Mouse (Mus musculus): ENCODE measurements at regions not wholly inside any gene's neighbourhood (a gene's known extent, or its start where the extent isn't known, plus 50 kb on each side); places are given as distances from the start of the nearest gene placed in this dataset.

DNA sequence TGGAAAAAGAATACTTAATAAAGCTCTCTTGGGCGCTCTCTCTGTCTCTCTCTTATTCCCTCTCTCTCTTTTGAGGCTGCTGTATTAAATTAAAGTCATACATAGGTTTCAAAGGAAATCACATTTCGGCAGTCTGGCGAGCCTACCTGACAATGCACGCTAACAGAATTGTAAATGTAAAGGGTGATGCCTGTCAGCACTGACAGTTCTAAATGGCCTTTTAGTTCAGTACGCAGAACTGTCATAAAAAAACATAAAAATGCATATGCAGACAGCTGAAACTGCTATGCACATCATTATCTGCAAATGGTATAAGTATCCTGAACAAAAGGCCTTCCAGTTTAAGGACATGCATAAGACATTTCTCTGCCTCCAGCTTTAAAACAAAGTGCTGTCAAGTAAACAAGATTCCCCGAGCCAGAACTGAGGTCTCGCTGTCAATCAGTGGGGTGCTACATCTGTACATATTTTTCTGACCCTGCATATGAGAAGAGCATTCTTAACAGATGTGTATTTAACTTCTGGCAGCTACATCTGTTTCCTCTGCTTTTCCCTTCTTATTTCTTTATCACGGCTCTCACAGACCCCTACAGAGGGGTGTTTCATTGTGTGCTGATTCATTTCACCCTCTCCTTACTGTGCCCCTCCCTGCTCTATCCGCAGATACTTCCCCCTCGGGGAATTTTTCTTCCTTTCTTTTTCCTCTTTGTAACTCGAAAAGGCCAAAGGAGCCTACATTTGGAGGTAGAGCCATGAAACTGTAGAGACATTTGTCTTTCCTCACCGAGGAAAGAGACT is 574.5 kb downstream of the Ebf1 start:
- H3K4me1 ChIP-seq (ENCODE audit: control insufficient read depth, insufficient read depth, low read length), result no peaks in the 10 kb centered on the region
- WGBS, result 62% methylated on average over 12 of the region's 12 CpGs
- no peak overlapping the region for H3K9ac ChIP-seq (ENCODE audit: low read length)
- H3K27me3 ChIP-seq (replicated peaks; ENCODE audit: control insufficient read depth, insufficient read depth, low read length), result no peaks in the 10 kb centered on the region
- H3K36me3 ChIP-seq (ENCODE audit: control insufficient read depth, insufficient read depth, low read length), result no peaks in the 10 kb centered on the region
- H3K9me3 ChIP-seq (replicated peaks; ENCODE audit: control insufficient read depth, low read length), result no peaks in the 10 kb centered on the region
- DNase-seq (ENCODE audit: low spot score) (peak; percentile 59), ATAC-seq (peak; percentile 69)
- H3K4me3 ChIP-seq (ENCODE audit: low read depth, low read length), result no peak overlapping the region
- H3K27ac ChIP-seq (ENCODE audit: low read depth, low read length), result peak overlapping the region; percentile 29
- H3K4me2 ChIP-seq (ENCODE audit: low read length), result no peak overlapping the region

DNA sequence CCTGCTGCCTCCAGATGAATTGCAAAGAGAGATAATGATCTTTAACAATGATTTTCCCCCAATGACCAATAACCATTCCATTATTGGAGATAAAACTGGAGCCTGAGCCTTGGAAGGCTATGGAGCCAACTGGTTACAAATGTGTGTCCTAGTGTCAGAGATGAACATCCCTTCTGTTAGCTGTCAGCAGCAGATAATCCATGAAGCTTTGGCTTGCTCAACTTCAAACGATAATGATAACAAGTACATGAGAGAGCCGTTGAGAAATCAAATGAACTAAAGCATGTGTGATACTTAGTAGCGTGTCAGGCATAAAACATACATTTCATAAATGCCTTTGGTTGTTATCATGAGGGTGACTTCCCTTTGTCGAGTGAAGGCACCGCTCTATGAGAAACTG is 576.2 kb downstream of the Ebf1 start:
- Histone ChIP-seq H3K27me3 (replicated peaks; ENCODE audit: control insufficient read depth, insufficient read depth, low read length) (no peaks in the 10 kb centered on the region), H3K4me3 (ENCODE audit: low read depth, low read length) (no peak overlapping the region), H3K4me2 (ENCODE audit: low read length) (no peak overlapping the region), H3K27ac (ENCODE audit: low read depth, low read length) (no peak overlapping the region), H3K4me1 (ENCODE audit: control insufficient read depth, insufficient read depth, low read length) (no peaks in the 10 kb centered on the region), H3K9me3 (replicated peaks; ENCODE audit: control insufficient read depth, low read length) (no peaks in the 10 kb centered on the region), H3K9ac (ENCODE audit: low read length) (no peak overlapping the region), H3K36me3 (ENCODE audit: control insufficient read depth, insufficient read depth, low read length) (no peaks in the 10 kb centered on the region)
- DNase-seq (ENCODE audit: low spot score), result no peak
- ATAC-seq, result no peak
- WGBS, result 94% methylated on average over 5 of the region's 5 CpGs

DNA sequence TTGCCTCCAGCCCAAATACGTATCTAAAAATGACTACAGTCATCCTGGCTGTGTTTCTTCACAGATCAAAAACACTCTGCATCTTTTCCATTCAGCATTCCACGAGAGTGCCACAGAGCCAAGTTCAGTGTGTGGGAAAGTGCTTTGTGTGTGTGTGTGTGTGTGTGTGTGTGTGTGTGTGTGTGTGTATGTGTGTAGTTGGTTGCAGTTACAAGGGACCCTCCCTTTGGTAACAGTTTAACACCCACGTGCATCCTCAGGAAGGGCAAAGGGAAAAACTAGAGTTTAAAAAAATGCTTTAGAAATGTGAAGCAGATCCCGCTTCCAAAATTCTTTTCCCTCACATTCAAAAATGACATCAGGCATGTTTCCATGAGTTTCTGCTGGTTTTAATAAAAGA is 582.4 kb downstream of the Ebf1 start:
- no peak overlapping the region for H3K9ac ChIP-seq (ENCODE audit: low read length)
- H3K27me3 ChIP-seq (replicated peaks; ENCODE audit: control insufficient read depth, insufficient read depth, low read length), result no peaks in the 10 kb centered on the region
- DNase-seq (ENCODE audit: low spot score), result no peak
- no peak for ATAC-seq
- no peak overlapping the region for H3K4me2 ChIP-seq (ENCODE audit: low read length)
- H3K9me3 ChIP-seq (replicated peaks; ENCODE audit: control insufficient read depth, low read length), result no peaks in the 10 kb centered on the region
- no peak overlapping the region for H3K4me3 ChIP-seq (ENCODE audit: low read depth, low read length)
- H3K4me1 ChIP-seq (ENCODE audit: control insufficient read depth, insufficient read depth, low read length), result no peaks in the 10 kb centered on the region
- no peak overlapping the region for H3K27ac ChIP-seq (ENCODE audit: low read depth, low read length)
- WGBS, result 73% methylated on average over 4 of the region's 4 CpGs
- no peaks in the 10 kb centered on the region for H3K36me3 ChIP-seq (ENCODE audit: control insufficient read depth, insufficient read depth, low read length)

DNA sequence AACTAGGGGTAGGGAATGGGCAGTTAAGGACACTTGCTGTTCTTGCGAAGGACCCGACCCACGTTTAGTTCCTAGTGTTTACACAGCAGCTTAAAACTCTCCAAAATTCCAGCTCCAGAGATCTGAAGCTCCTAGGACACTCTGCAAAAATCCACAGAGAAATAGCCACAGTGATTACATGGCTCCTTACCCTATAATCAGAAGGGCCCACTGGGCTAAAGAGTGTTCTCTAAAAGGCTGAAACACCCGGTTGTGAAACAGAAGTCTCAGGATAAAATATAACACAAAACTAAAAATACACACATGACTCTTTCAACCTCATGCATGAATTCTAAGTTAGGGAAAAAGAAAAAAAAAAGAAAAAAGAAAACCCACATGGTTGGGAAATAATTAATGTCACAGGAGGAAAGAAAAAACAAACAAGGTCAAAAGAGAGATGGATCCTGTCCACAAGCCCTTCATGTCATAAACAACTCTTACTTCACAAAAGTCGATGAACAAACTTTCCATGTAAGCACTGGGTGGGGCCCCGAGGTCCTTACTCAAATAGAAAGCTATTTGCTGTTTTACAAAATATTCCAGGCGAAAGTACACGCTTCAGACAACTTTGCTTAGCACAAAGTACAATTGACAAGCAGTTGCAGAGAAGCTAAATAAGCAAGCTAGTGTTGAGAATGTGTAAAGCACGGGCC is 583.7 kb downstream of the Ebf1 start:
- WGBS, result 87% methylated on average over 9 of the region's 9 CpGs
- Histone ChIP-seq H3K4me2 (ENCODE audit: low read length) (no peak overlapping the region), H3K9ac (ENCODE audit: low read length) (no peak overlapping the region), H3K4me3 (ENCODE audit: low read depth, low read length) (no peak overlapping the region), H3K9me3 (replicated peaks; ENCODE audit: control insufficient read depth, low read length) (no peaks in the 10 kb centered on the region), H3K27me3 (replicated peaks; ENCODE audit: control insufficient read depth, insufficient read depth, low read length) (no peaks in the 10 kb centered on the region), H3K4me1 (ENCODE audit: control insufficient read depth, insufficient read depth, low read length) (no peaks in the 10 kb centered on the region), H3K27ac (ENCODE audit: low read depth, low read length) (no peak overlapping the region), H3K36me3 (ENCODE audit: control insufficient read depth, insufficient read depth, low read length) (no peaks in the 10 kb centered on the region)
- no peak for DNase-seq (ENCODE audit: low spot score)
- ATAC-seq, result no peak

DNA sequence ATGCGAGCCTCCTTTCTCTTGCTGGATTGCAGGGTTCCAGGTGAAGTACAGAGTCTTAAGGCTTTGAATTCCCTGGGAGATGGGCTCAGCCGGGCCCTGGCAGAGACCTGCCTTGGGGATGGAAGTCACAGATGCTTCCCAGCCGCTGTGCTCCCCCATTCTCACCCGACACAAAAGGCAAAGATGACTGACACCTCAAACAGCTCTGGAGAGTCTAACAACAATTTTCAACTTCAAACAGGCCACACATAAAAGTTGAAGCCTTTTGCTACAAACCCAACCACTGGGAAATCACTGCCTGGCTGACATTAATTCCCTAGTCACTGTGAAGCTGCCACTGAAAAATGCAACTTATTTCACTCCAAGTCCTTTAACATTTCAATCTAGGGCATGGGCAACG is 586.3 kb downstream of the Ebf1 start:
- Histone ChIP-seq H3K36me3 (ENCODE audit: control insufficient read depth, insufficient read depth, low read length) (no peaks in the 10 kb centered on the region), H3K9ac (ENCODE audit: low read length) (no peak overlapping the region), H3K27ac (ENCODE audit: low read depth, low read length) (no peak overlapping the region), H3K4me3 (ENCODE audit: low read depth, low read length) (no peak overlapping the region), H3K9me3 (replicated peaks; ENCODE audit: control insufficient read depth, low read length) (no peaks in the 10 kb centered on the region), H3K4me1 (ENCODE audit: control insufficient read depth, insufficient read depth, low read length) (no peaks in the 10 kb centered on the region), H3K4me2 (ENCODE audit: low read length) (no peak overlapping the region), H3K27me3 (replicated peaks; ENCODE audit: control insufficient read depth, insufficient read depth, low read length) (no peaks in the 10 kb centered on the region)
- ATAC-seq (no peak), DNase-seq (ENCODE audit: low spot score) (no peak)
- 74% methylated on average over 5 of the region's 5 CpGs for WGBS

DNA sequence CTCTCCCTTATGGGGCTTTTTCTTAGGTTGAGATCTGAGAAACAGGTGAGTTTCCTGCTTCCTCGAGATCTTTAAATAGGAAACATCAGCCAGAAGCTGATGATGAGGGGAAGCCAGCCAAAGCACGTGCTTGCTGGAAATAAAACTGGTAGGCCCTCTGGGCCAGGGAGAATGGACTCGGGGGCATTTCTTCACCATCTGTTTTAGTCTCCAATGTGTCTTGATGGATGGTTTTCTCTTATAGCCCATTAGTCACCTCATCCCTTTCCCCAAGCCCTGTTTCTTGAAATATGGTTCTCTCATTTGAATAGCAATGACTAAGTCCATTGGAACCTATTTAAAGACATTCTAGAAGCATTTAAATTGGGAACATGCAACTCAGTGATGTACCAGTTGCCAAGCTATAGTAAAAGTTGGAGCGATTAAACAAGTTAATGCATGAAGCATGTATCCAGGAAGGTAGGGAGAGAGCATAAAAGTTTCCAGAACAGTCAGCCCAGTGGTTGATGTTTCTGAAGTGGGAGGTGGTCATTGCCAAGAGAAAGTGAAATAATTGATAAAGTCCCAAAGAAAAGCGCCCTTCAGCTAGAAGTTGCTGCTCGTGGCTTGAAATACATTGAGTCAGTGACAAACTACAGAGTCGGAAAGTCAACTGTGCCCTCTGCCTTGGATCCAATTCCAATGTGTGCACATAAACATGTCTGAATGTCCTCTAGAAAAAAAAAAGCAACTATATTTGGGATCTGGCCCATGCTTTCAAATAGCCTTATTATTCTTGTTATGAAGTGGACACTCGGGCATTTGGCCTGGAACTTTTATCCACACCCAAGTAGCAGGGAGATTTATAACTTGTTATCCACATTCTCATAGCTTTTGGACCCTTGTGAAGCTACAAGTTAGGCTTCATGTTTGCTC is 589.8 kb downstream of the Ebf1 start:
- no peaks in the 10 kb centered on the region for H3K36me3 ChIP-seq (ENCODE audit: control insufficient read depth, insufficient read depth, low read length)
- no peak for ATAC-seq
- no peak overlapping the region for H3K9ac ChIP-seq (ENCODE audit: low read length)
- H3K9me3 ChIP-seq (replicated peaks; ENCODE audit: control insufficient read depth, low read length), result no peaks in the 10 kb centered on the region
- no peaks in the 10 kb centered on the region for H3K4me1 ChIP-seq (ENCODE audit: control insufficient read depth, insufficient read depth, low read length)
- DNase-seq (ENCODE audit: low spot score), result no peak
- H3K27ac ChIP-seq (ENCODE audit: low read depth, low read length), result no peak overlapping the region
- H3K4me3 ChIP-seq (ENCODE audit: low read depth, low read length), result no peak overlapping the region
- H3K27me3 ChIP-seq (replicated peaks; ENCODE audit: control insufficient read depth, insufficient read depth, low read length), result no peaks in the 10 kb centered on the region
- WGBS, result 87% methylated on average over 8 of the region's 8 CpGs
- no peak overlapping the region for H3K4me2 ChIP-seq (ENCODE audit: low read length)

DNA sequence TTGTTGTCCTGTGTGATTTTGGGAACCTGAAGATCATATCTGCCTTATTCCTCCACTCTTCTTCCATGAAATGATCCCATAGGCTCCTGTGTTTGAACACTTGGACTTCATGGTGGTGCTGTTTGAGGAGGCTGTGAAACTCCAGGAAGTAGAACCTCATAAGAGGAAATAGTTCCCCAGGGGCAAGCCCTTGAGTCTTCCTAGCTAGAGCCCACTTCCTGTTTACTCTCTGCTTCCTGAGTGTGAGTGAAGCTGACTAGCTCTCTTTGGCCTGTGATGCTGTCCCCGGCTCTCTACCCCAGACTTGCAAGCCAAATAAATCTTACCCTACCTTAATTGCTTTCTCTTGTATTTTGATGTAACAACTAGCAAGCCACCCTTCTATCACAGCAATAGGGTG is 597.0 kb downstream of the Ebf1 start:
- H3K4me3 ChIP-seq (ENCODE audit: low read depth, low read length), result no peak overlapping the region
- no peaks in the 10 kb centered on the region for H3K27me3 ChIP-seq (replicated peaks; ENCODE audit: control insufficient read depth, insufficient read depth, low read length)
- no peaks in the 10 kb centered on the region for H3K4me1 ChIP-seq (ENCODE audit: control insufficient read depth, insufficient read depth, low read length)
- no peak overlapping the region for H3K4me2 ChIP-seq (ENCODE audit: low read length)
- H3K36me3 ChIP-seq (ENCODE audit: control insufficient read depth, insufficient read depth, low read length), result no peaks in the 10 kb centered on the region
- WGBS, result 89% methylated on average over 1 of the region's 1 CpGs
- ATAC-seq, result no peak
- DNase-seq (ENCODE audit: low spot score), result no peak
- no peak overlapping the region for H3K27ac ChIP-seq (ENCODE audit: low read depth, low read length)
- no peak overlapping the region for H3K9ac ChIP-seq (ENCODE audit: low read length)
- no peaks in the 10 kb centered on the region for H3K9me3 ChIP-seq (replicated peaks; ENCODE audit: control insufficient read depth, low read length)

DNA sequence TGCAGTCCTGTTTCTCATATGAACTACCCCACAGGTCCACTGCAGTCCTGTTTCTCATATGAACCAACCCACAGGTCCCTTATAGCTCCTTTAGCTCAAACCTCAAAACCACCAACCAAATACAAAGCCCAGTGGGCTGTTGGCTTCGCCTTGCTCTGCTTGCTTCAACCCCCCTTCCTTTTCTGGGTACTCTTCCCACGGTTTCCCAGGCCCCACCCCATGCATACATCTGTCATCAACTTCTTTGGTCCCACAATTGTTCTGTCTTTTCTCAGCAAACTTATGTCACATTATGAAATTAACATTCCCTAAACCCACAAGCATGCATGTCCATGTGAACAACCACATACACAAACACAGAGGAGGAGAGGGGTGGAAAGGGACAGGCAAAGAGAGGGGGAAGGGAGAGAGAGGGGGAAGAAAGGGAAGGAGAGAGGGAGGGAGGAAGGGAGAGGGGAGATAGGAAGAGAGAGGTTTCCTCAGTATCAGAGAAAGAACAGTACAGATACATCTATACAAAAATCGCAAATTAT is 599.9 kb downstream of the Ebf1 start:
- WGBS, result 64% methylated on average over 3 of the region's 3 CpGs
- ATAC-seq, result no peak
- H3K27me3 ChIP-seq (replicated peaks; ENCODE audit: control insufficient read depth, insufficient read depth, low read length), result no peaks in the 10 kb centered on the region
- no peak overlapping the region for H3K4me3 ChIP-seq (ENCODE audit: low read depth, low read length)
- no peaks in the 10 kb centered on the region for H3K36me3 ChIP-seq (ENCODE audit: control insufficient read depth, insufficient read depth, low read length)
- no peak overlapping the region for H3K9ac ChIP-seq (ENCODE audit: low read length)
- H3K4me2 ChIP-seq (ENCODE audit: low read length), result no peak overlapping the region
- H3K4me1 ChIP-seq (ENCODE audit: control insufficient read depth, insufficient read depth, low read length), result no peaks in the 10 kb centered on the region
- H3K9me3 ChIP-seq (replicated peaks; ENCODE audit: control insufficient read depth, low read length), result no peaks in the 10 kb centered on the region
- DNase-seq (ENCODE audit: low spot score), result no peak
- no peak overlapping the region for H3K27ac ChIP-seq (ENCODE audit: low read depth, low read length)

Measured in forebrain, embryonic 14.5 days (tissue).